Mouse (Mus musculus) MEL (cell line): Measurements from ENCODE around the gene Cct2.

Experiments
- EP300 ChIP-seq, 2 experiments: IDR thresholded peaks; 2 replicates each; pipeline ENCODE4 v1.6.1; 2011; ENCODE audit warnings: improper control_type of control experiment in 2 of 2, low read length in 2 of 2, low read depth in 1 of 2, mild to moderate bottlenecking in 1 of 2
- POLR2A ChIP-seq, 2 experiments: IDR thresholded peaks; 2 replicates each; pipeline ENCODE4 v1.6.1; 2011 to 2012; ENCODE audit warnings: low read length in 2 of 2, mild to moderate bottlenecking in 2 of 2, control low read depth in 1 of 2, improper control_type of control experiment in 1 of 2, low read depth in 1 of 2, moderate library complexity in 1 of 2; ENCODE audit not compliant: control insufficient read depth in 1 of 2, insufficient read depth in 1 of 2, poor library complexity in 1 of 2
- SIN3A ChIP-seq: IDR thresholded peaks from 2 replicates; pipeline ENCODE4 v1.6.1; 2012; ENCODE audit warnings: low read length, improper control_type of control experiment, inconsistent platforms

DNA sequence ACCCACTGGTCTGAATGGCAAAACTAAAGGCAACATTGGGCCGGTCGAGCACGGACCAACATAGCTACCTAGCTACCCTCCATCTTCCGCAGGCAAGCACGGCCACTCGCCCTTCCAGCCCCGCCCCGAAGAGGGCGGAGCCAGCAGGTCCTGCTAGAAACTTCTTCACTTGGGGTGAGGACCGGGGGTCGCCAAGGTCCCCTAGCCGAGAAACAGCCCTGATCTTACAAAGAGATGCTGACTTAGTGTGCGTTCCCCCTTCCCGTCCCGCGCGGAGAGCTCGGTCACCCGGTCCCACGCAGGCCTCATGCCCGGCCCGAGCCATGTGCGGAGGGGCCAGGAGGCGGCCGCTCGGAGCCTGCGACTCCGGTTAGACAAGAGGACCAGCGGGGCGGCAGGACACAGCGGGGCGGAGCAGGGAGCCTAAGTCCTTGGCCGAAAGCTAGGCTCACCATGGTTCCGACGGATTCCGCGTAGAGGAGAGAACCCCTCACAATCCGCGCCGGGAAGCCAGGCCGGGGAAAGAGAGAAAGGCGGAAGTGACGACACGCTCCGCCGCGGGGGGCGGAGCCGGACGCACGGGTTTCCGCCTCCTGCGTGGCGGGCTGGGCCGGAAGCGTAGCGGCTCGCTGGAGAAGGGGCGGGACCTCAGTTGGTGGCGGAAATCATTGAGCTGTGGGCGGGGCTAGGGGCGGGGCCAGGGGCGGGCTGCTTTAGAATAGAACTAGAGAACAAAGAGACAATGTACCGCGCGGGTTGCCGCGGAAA lies at the start of gene Cct2:
- TF ChIP-seq SIN3A (peak; percentile 59), POLR2A (IDR thresholded peaks at IDR 0.05; ENCODE audit: control insufficient read depth in 1 of 2, insufficient read depth in 1 of 2, low read depth in 1 of 2, low read length in 2 of 2, poor library complexity in 1 of 2) (peak in 1 of 2 experiments; percentile 95), EP300 (IDR thresholded peaks at IDR 0.05; ENCODE audit: low read depth in 1 of 2, low read length in 2 of 2) (no peak)
